Mouse (Mus musculus) neutrophil, adult 5-6 weeks (primary cell): ENCODE measurements around the gene Marc2. TPM values are rescaled to one million over a fixed set of nuclear protein-coding genes. Genes with fewer than 3 reads are reported as not detected.

Source experiments
- ATAC-seq: fragments of 151-379, 151-347 bp; 2 replicates; pipeline ENCODE4 v1.8.0; 2017; ENCODE audit warnings: mild to moderate bottlenecking, moderate TSS enrichment; ENCODE audit not compliant: insufficient number of reproducible peaks, poor library complexity, low FRiP score, severe bottlenecking; ENCODE audit errors: extremely low read depth
- total RNA-seq: library from RNA; stranded (forward); fragments of 200-1000 nt; gene quantifications from 2 replicates; pipeline ENCODE4 v1.2.3, GENCODE M21; 2017

Marc2 gene
- total RNA-seq, 1 experiment from 2014 or later = 53.7 TPM

DNA sequence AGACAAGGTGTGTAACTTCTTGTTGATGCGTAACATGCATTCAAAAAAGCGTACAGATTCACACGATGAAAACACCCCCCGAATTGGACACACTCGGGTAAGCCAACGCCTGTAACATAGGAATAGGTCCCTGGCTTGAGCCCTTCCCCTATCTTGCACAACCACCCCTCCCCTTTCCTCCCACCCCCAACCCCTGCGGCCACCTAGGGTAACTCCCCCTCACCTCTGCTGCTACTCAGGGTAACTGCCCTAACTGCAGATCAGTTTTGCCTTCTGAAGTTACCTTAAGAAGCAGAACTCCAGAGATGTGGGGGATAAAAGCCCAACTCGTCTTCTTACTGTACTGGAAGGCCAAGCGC is 74.4 kb downstream of the Marc2 start:
- no peak for ATAC-seq

DNA sequence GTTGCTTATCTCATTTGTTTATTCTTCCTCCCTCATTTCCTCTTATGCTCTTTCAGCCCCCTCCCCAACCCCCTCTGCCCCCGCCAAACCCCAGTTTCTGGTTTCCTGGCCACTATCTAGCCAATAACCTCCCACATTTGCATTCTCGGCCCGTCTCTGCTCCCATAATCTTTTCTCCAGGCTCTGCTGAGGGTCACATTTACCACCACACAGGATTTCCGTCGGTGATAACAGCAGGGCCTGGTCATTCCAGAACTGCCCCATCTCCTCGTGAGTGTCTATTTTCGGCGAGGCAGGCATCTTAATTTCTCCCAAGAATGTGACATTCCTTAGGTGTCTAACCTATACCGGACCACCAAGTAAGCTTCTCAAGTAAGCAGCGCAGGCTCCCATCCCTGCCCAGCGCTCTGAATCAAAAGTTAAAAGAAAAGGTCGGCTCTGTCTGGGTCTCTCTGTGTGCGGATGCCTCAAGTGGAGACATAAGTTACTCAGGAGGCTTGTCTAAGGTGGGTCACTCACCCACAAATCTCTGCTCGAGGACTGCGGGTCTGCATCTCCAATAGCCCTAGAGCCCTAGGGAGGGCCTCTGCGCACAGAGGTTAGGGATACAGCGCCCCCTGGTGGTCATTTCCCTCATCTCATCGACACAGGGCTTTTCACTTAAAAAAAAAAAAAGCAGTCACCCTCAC is 74.9 kb downstream of the Marc2 start:
- peak; percentile 67; the same call in 1 of the 2 replicates for ATAC-seq

DNA sequence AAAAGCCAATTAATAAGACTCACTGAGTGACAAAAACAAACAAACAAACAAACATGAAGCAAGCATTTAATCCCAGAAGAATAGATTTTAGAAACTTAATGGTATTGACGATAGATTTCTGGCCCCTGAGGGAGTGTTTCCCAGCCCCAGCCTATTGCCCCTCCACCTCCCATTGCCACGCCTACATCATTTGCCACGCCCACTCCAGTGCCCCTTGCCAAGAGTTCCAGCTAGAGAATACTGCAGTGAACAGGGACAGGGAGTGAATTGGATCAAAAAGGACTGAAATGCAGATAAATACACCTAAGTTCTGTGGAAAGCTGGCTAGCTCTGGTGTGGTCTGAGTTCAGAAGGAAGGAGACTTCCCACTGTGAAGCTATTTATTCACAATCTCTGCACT is 82.4 kb downstream of the Marc2 start:
- no peak for ATAC-seq

Other genes starting within 250 kb of the Marc2 start
- 33.6 and 34.1 TPM in 2 replicates for gene Hlx, start 113.8 kb downstream of the Marc2 start, total RNA-seq
- gene Marc1, start 35.1 kb downstream of the Marc2 start, total RNA-seq = not detected in 2 replicates
- gene C130074G19Rik, start 36.8 kb upstream of the Marc2 start, total RNA-seq = not detected in 2 replicates
- not detected in 2 replicates for gene Mark1, start 153.1 kb upstream of the Marc2 start, total RNA-seq